Mouse (Mus musculus): ENCODE data around the gene Dact1.

Dact1 gene

DNA sequence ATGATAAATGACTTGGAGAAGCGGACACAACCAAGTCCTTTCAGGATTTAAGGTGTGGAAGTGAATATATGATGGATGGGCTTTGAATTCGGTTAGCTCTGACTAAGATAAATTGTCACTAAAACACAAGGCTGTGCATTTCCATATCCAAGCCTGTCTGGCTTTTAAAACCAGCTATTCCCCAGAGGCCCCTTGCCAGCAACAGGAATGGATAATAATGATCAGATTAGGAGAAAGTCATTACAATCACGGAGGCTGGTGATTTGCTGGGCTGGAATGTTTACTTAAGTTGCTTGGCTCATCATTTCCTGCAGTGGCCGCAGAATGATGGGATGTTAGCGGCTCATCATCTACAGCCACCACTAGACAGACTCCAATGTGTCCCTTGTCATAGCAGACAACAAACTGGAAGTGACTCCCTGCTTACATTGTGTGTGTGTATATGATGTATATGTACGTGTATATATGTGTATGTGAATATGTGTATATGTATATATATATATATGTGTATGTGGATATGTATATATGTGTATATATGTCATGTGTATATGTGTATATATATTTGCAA lies 28.3 kb downstream of the Dact1 start:
- DNase-seq, result no peak

GRCm38 (mm10) chr12:71339142-71339848 lies 29.6 kb downstream of the Dact1 start:
- no peak for DNase-seq

DNA sequence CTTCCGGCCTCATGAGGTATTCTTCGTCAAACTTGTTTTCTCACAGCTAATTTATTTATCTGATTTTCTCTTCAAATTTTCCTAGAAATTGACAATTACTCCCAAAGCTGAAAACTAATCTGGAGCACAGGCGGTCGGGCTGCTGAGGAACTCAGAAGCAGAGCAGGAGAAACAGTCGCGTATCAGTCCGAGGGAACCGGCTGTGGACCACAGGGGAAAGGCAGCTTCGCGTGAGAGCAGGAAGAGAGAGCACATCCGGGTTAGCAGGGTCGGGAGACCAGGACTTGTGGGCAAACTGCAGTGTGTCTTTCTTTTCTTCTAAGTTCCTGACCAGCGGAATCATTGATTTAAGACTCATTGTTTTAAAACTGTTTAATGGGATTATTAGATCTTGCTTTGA lies 32.7 kb downstream of the Dact1 start:
- peak; percentile 47 to 48 for DNase-seq

- no peak for DNase-seq
Observed at GRCm38 (mm10) chr12:71345471-71345870, 35.8 kb downstream of the Dact1 start.

GRCm38 (mm10) chr12:71346071-71346470 lies 36.4 kb downstream of the Dact1 start:
- no peak for DNase-seq

DNA sequence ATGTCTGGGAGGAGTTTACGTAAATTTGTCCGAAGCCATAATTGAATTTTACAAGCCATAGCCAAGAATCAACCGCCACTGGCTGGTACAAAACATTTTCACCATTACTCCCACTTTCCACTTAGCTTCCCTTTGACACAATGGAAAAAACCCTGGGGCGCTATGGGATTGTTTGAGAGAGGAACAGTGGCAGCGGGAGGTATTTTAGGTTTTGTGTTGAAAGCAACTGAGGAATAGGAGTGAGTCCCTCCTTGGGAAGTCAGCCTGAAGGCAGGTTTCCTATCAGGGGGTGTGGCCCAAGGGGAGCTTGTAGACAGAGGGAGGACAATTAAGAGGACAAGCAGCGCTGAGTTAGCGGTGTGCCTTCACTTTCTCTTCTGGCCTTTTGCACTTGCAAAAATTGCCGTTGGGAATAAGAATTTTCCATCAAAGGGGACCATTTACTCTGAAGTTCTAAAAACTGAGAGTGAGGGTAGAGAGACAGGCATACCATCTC lies 38.8 kb downstream of the Dact1 start:
- DNase-seq, result no peak

- no peak for DNase-seq
Observed at GRCm38 (mm10) chr12:71350077-71350476, 40.4 kb downstream of the Dact1 start.

- no peak for DNase-seq
Observed at GRCm38 (mm10) chr12:71354656-71355055, 45.0 kb downstream of the Dact1 start.

- DNase-seq, result no peak
Observed at GRCm38 (mm10) chr12:71355092-71355491, 45.4 kb downstream of the Dact1 start.

- peak in 1 of 2 experiments; percentile 9 for DNase-seq
Observed at GRCm38 (mm10) chr12:71361616-71362015, 51.9 kb downstream of the Dact1 start.

DNA sequence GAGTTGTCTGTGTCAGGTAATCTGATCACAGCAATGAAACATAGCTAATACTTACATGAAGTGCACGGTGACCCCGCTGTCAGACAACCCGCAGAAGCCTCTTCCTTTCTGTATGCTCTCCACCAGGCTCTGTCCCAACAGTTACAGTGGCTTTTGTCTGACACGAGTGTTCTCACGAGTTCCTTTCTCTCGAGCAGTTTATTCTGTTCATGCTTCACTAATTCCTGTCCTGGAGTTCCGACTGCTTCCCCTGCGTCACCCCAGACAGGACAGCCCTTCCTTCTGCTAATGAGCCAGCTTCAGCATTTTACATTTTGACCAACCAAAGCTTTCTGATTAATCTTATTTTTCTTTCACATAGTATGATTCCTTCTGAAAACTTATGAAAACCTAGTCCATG lies 52.7 kb downstream of the Dact1 start:
- DNase-seq, result no peak

GRCm38 (mm10) chr12:71364106-71364505 lies 54.4 kb downstream of the Dact1 start:
- no peak for DNase-seq

DNA sequence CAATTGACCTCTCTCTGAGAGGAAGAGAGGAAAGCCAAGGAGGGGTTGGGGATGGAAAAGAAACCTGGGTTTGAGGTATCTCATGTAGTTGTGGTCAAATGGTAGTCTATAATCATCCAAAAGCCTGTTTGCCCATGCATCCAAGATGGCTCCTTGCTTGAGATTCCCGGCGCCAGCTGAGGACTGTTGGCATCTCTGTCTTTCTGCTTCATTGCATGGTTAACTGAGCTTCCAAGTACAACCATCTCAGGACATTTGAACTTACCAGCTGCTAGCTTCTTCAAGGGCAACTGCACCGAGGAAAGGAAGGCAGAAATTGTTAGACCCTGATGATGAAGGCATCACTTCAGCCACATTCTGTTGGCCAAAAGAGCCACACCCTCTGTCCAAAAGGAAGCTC lies 54.8 kb downstream of the Dact1 start:
- no peak for DNase-seq

DNA sequence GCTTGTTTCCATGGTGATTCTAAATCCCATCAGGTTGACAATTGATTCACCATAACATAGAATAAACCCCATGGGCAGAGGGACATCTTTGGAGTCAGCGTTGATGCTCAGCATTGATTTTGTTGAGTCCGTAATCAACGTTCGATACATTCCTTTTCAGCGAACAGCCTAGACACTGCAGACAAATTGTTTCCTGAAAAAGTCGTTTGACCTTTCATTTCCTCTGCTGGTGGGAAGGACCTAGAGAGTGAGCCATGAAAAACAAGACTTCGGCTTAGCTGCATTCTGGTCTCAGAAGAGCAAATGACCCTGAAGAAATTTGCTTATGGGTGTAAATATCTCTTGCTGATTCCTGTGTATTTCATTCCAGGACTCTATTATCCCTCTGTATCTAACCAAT lies 55.5 kb downstream of the Dact1 start:
- DNase-seq, result no peak

DNA sequence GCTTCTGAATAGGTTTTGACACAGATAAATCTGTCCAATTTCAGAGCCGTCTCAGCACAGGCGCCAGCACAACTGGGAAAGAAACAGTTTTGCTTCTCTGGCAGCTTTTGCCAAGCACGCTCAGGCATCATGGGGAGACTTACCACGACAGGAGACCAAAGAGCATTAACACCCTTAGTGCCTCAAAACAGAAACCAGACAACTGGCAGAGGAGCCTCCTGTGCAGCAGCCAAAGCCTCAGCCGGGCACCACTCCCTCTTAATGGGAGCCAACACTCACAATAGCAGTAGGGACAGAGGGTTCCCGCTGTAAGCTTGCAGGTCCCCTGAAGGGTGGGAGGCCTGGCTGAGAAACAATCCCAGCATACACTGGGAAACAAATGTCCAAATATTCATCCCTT lies 56.5 kb downstream of the Dact1 start:
- no peak for DNase-seq

DNA sequence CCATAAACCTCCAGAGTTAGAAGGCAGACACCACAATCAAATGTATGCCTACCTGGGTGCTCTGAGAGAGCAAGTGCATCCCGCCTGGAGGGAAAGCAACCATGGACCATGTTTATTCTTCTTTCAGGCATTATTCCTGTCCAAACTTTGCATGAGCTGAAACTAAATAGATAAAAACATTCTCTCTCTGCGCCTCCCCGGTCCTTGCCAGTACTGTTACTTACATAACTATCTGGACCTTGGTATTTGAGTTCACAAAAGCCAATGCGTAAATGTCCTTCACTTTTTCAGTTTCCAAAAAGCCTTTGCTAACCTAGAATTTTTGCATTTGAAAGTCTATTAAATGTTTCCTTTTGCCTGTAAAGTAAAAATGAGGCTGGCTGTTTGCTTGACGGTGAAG lies 58.9 kb downstream of the Dact1 start:
- DNase-seq, result no peak
